Mouse (Mus musculus): ENCODE measurements around the gene Pan2. TPM values are rescaled to one million over a fixed set of nuclear protein-coding genes. Genes with fewer than 3 reads are reported as not detected.
"Not testable (repeated sequence)": the region's sequence is repeated elsewhere in the genome, so short reads cannot be mapped to it uniquely, and the experiment has no call there.

The Pan2 gene
- polyA plus RNA-seq, 1 experiment from 2014 or later = 14.8 TPM

GRCm38 (mm10) chr10:128263393-128264310 lies 39.5 kb upstream of the Pan2 start:
- peaks cover 4% of the 10 kb centered on the region for H3K4me1 ChIP-seq (ENCODE audit: control insufficient read depth, low read depth, low read length)
- no peaks in the 10 kb centered on the region for H3K27me3 ChIP-seq (ENCODE audit: control insufficient read depth, insufficient read depth, low read depth, low read length)
- no peaks in the 10 kb centered on the region for H3K9me3 ChIP-seq (replicated peaks; ENCODE audit: control insufficient read depth, low read length)
- no peak overlapping the region for H3K27ac ChIP-seq (ENCODE audit: low read length)
- H3K4me2 ChIP-seq (ENCODE audit: low read depth, low read length) = no peak overlapping the region
- no peaks in the 10 kb centered on the region for H3K36me3 ChIP-seq (ENCODE audit: control insufficient read depth, insufficient read depth)
- no peak overlapping the region for H3K4me3 ChIP-seq (ENCODE audit: low read depth, low read length)
- no peak for ATAC-seq (ENCODE audit: low read depth)
- WGBS (ENCODE audit: insufficient replicate concordance) = 57% methylated on average over 6 of the region's 6 CpGs
- H3K9ac ChIP-seq (ENCODE audit: low read depth, low read length) = no peak overlapping the region

- Histone ChIP-seq H3K9me3 (replicated peaks; ENCODE audit: control insufficient read depth, low read length) (no peaks in the 10 kb centered on the region), H3K4me1 (ENCODE audit: control insufficient read depth, low read depth, low read length) (peaks cover 12% of the 10 kb centered on the region), H3K4me2 (ENCODE audit: low read depth, low read length) (peak within 1 kb of the TSS; percentile 95), H3K36me3 (ENCODE audit: control insufficient read depth, insufficient read depth) (no peaks in the 10 kb centered on the region), H3K9ac (ENCODE audit: low read depth, low read length) (peak within 1 kb of the TSS; percentile 76), H3K27ac (ENCODE audit: low read length) (peak within 1 kb of the TSS; percentile 76), H3K27me3 (ENCODE audit: control insufficient read depth, insufficient read depth, low read depth, low read length) (no peaks in the 10 kb centered on the region), H3K4me3 (ENCODE audit: low read depth, low read length) (peak within 1 kb of the TSS; percentile 82)
- 72% methylated on average over 6 of the region's 6 CpGs for WGBS (ENCODE audit: insufficient replicate concordance)
- peak; percentile 35 for ATAC-seq (ENCODE audit: low read depth)
Observed at GRCm38 (mm10) chr10:128268371-128268770, 34.8 kb upstream of the Pan2 start, which contains the start of gene Apof. Gene Apof (plus strand): TSS chr10:128268671.

GRCm38 (mm10) chr10:128269206-128269910 lies 33.8 kb upstream of the Pan2 start:
- Histone ChIP-seq H3K27me3 (ENCODE audit: control insufficient read depth, insufficient read depth, low read depth, low read length) (no peaks in the 10 kb centered on the region), H3K27ac (ENCODE audit: low read length) (peak overlapping the region; percentile 76), H3K9ac (ENCODE audit: low read depth, low read length) (peak overlapping the region; percentile 76), H3K9me3 (replicated peaks; ENCODE audit: control insufficient read depth, low read length) (no peaks in the 10 kb centered on the region), H3K4me1 (ENCODE audit: control insufficient read depth, low read depth, low read length) (peaks cover 12% of the 10 kb centered on the region), H3K4me2 (ENCODE audit: low read depth, low read length) (peak overlapping the region; percentile 95), H3K4me3 (ENCODE audit: low read depth, low read length) (peak overlapping the region; percentile 82), H3K36me3 (ENCODE audit: control insufficient read depth, insufficient read depth) (no peaks in the 10 kb centered on the region)
- WGBS (ENCODE audit: insufficient replicate concordance) = 76% methylated on average over 16 of the region's 16 CpGs
- no peak for ATAC-seq (ENCODE audit: low read depth)

GRCm38 (mm10) chr10:128270287-128270841 lies 32.8 kb upstream of the Pan2 start, which contains the start of gene Stat2:
Gene Stat2 (plus strand): TSS chr10:128270559.
- H3K4me2 ChIP-seq (ENCODE audit: low read depth, low read length) = peak within 1 kb of the TSS; percentile 95
- H3K36me3 ChIP-seq (ENCODE audit: control insufficient read depth, insufficient read depth) = no peaks in the 10 kb centered on the region
- H3K9ac ChIP-seq (ENCODE audit: low read depth, low read length) = peak within 1 kb of the TSS; percentile 88
- H3K4me3 ChIP-seq (ENCODE audit: low read depth, low read length) = peak within 1 kb of the TSS; percentile 82
- no peaks in the 10 kb centered on the region for H3K9me3 ChIP-seq (replicated peaks; ENCODE audit: control insufficient read depth, low read length)
- ATAC-seq (ENCODE audit: low read depth) = peak; percentile 98
- peaks cover 12% of the 10 kb centered on the region for H3K4me1 ChIP-seq (ENCODE audit: control insufficient read depth, low read depth, low read length)
- H3K27ac ChIP-seq (ENCODE audit: low read length) = peak within 1 kb of the TSS; percentile 76
- 0% methylated on average over 43 of the region's 43 CpGs for WGBS (ENCODE audit: insufficient replicate concordance)
- no peaks in the 10 kb centered on the region for H3K27me3 ChIP-seq (ENCODE audit: control insufficient read depth, insufficient read depth, low read depth, low read length)

- peak overlapping the region; percentile 82 for H3K4me3 ChIP-seq (ENCODE audit: low read depth, low read length)
- no peaks in the 10 kb centered on the region for H3K9me3 ChIP-seq (replicated peaks; ENCODE audit: control insufficient read depth, low read length)
- H3K4me2 ChIP-seq (ENCODE audit: low read depth, low read length) = peak overlapping the region; percentile 63
- H3K4me1 ChIP-seq (ENCODE audit: control insufficient read depth, low read depth, low read length) = peaks cover 12% of the 10 kb centered on the region
- peak overlapping the region; percentile 88 for H3K9ac ChIP-seq (ENCODE audit: low read depth, low read length)
- no peak for ATAC-seq (ENCODE audit: low read depth)
- H3K27me3 ChIP-seq (ENCODE audit: control insufficient read depth, insufficient read depth, low read depth, low read length) = no peaks in the 10 kb centered on the region
- 37% methylated on average over 7 of the region's 7 CpGs for WGBS (ENCODE audit: insufficient replicate concordance)
- H3K36me3 ChIP-seq (ENCODE audit: control insufficient read depth, insufficient read depth) = no peaks in the 10 kb centered on the region
- peak overlapping the region; percentile 56 for H3K27ac ChIP-seq (ENCODE audit: low read length)
Observed at GRCm38 (mm10) chr10:128270866-128271265, 32.3 kb upstream of the Pan2 start.

GRCm38 (mm10) chr10:128271883-128272282 lies 31.3 kb upstream of the Pan2 start:
- ATAC-seq (ENCODE audit: low read depth) = no peak
- WGBS (ENCODE audit: insufficient replicate concordance) = 56% methylated on average over 2 of the region's 2 CpGs
- Histone ChIP-seq H3K27ac (ENCODE audit: low read length) (no peak overlapping the region), H3K4me2 (ENCODE audit: low read depth, low read length) (no peak overlapping the region), H3K36me3 (ENCODE audit: control insufficient read depth, insufficient read depth) (peaks cover under 1% of the 10 kb centered on the region; the same call in 1 of the 2 replicates), H3K4me1 (ENCODE audit: control insufficient read depth, low read depth, low read length) (peaks cover 12% of the 10 kb centered on the region), H3K27me3 (ENCODE audit: control insufficient read depth, insufficient read depth, low read depth, low read length) (no peaks in the 10 kb centered on the region), H3K4me3 (ENCODE audit: low read depth, low read length) (no peak overlapping the region), H3K9me3 (replicated peaks; ENCODE audit: control insufficient read depth, low read length) (no peaks in the 10 kb centered on the region), H3K9ac (ENCODE audit: low read depth, low read length) (no peak overlapping the region)

- not testable (repeated sequence) for H3K9ac ChIP-seq (ENCODE audit: low read depth, low read length); H3K27ac ChIP-seq (ENCODE audit: low read length); H3K4me3 ChIP-seq (ENCODE audit: low read depth, low read length); H3K9me3 ChIP-seq (replicated peaks; ENCODE audit: control insufficient read depth, low read length); H3K36me3 ChIP-seq (ENCODE audit: control insufficient read depth, insufficient read depth); H3K4me2 ChIP-seq (ENCODE audit: low read depth, low read length); H3K27me3 ChIP-seq (ENCODE audit: control insufficient read depth, insufficient read depth, low read depth, low read length); ATAC-seq (ENCODE audit: low read depth)
- WGBS (ENCODE audit: insufficient replicate concordance) = 80% methylated on average over 4 of the region's 7 CpGs
- H3K4me1 ChIP-seq (ENCODE audit: control insufficient read depth, low read depth, low read length) = peaks cover 12% of the 10 kb centered on the region
Observed at GRCm38 (mm10) chr10:128272819-128273439, 30.2 kb upstream of the Pan2 start.

- H3K36me3 ChIP-seq (ENCODE audit: control insufficient read depth, insufficient read depth) = peaks cover 17% of the 10 kb centered on the region
- H3K4me3 ChIP-seq (ENCODE audit: low read depth, low read length); H3K27me3 ChIP-seq (ENCODE audit: control insufficient read depth, insufficient read depth, low read depth, low read length); ATAC-seq (ENCODE audit: low read depth); H3K9me3 ChIP-seq (replicated peaks; ENCODE audit: control insufficient read depth, low read length); H3K4me2 ChIP-seq (ENCODE audit: low read depth, low read length); H3K27ac ChIP-seq (ENCODE audit: low read length); H3K9ac ChIP-seq (ENCODE audit: low read depth, low read length); H3K4me1 ChIP-seq (ENCODE audit: control insufficient read depth, low read depth, low read length): not testable (repeated sequence)
- 88% methylated on average over 1 of the region's 1 CpGs for WGBS (ENCODE audit: insufficient replicate concordance)
Observed at GRCm38 (mm10) chr10:128275374-128275773, 27.8 kb upstream of the Pan2 start.
